Mouse (Mus musculus) liver, embryonic 16.5 days (tissue): Measurements from ENCODE around the gene Ddx24. TPM values are rescaled to one million over a fixed set of nuclear protein-coding genes. Genes with fewer than 3 reads are reported as not detected.

Source experiments
- ATAC-seq: fragments of 200-750 bp; cut with Nextera tagmentation; 2 replicates; pipeline ENCODE4 v1.8.0; 2017; ENCODE audit warnings: low read depth, mild to moderate bottlenecking, moderate number of reproducible peaks, moderate library complexity
- H3K27ac ChIP-seq: fragments of 300-500 bp; sonication (generic); 2 replicates; pipeline ENCODE4 v1.5.1; 2014; ENCODE audit warnings: mild to moderate bottlenecking, low read length
- H3K27me3 ChIP-seq: fragments of 300-500 bp; sonication (generic); 2 replicates; pipeline ENCODE4 v1.6.1; 2014; ENCODE audit warnings: low read depth, low read length, mixed read lengths; ENCODE audit not compliant: control insufficient read depth, insufficient read depth
- H3K36me3 ChIP-seq: fragments of 300-500 bp; sonication (generic); 2 replicates; pipeline ENCODE4 v1.6.1; 2014; ENCODE audit warnings: mild to moderate bottlenecking; ENCODE audit not compliant: control insufficient read depth, insufficient read depth
- H3K4me1 ChIP-seq: fragments of 300-500 bp; sonication (generic); 2 replicates; pipeline ENCODE4 v1.6.1; 2014; ENCODE audit warnings: low read depth, low read length, mixed read lengths; ENCODE audit not compliant: control insufficient read depth
- H3K4me2 ChIP-seq: fragments of 300-500 bp; sonication (generic); 2 replicates; pipeline ENCODE4 v1.6.1; 2014; ENCODE audit warnings: low read depth, low read length, mixed read lengths
- H3K4me3 ChIP-seq: fragments of 300-500 bp; sonication (generic); 2 replicates; pipeline ENCODE4 v1.5.1; 2014; ENCODE audit warnings: low read depth, mild to moderate bottlenecking, low read length
- H3K9ac ChIP-seq: fragments of 300-500 bp; sonication (generic); 2 replicates; pipeline ENCODE4 v1.6.1; 2014; ENCODE audit warnings: low read depth, low read length
- H3K9me3 ChIP-seq: fragments of 300-500 bp; sonication (generic); replicated peaks from 2 replicates; pipeline ENCODE4 v1.6.1; 2016; ENCODE audit warnings: low read length; ENCODE audit not compliant: control insufficient read depth
- WGBS: fragments of 180-500 bp; shearing (Covaris S2); extraction: QIAGEN DNeasy Blood & Tissue Kit; methylation state at CpG from one replicate; pipeline ENCODE4 v1.1.7; 2014; ENCODE audit not compliant: insufficient replicate concordance; 5-methylcytosine and 5-hydroxymethylcytosine counted together
- polyA plus RNA-seq: library from polyadenylated mRNA; unstranded; fragments of >200 nt; fragmentation: Nextera tagmentation; extraction: Ambion mirVana; gene quantifications from 2 replicates; pipeline ENCODE4 v1.2.1, GENCODE M21; 2015

Gene Ddx24
- polyA plus RNA-seq, 1 experiment from 2014 or later = 33.8 TPM

DNA sequence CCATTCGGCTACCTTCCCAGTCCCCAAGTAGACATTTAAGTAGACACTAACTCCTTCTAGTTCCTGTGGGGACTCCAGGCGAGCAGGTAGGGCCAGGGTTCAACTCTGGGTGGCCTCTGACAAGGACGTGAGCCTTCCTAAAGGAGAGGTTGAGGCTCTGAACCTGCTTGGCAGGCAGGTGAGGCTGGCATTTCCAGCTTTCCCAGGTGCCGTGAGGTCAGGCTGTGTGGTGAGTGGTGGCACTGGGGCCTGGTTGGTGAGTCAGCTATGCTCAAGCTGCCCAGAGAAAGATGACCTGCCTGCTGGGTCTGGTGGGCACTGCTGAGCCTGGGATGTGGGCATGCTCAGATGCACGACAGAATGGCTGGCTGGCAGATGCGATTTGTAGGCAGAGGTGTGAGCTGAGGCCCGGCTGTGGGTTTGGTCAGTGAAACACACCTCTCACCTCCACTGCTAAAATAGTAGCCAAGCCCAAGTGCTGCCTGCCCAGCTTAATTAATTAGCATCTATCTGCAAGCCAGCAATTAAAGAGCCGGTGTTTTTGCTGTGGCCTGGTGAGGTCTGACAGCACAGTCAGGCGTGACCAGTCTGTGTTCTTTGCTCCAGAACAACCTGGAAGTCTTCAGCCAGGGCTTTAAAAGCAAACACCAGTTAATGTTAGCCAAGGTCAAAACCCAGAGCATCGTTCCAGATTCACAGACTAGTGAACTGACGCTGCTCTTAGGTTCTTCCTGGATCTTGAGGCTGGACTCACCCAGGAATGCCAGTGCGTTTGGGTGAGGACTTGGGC, 29.9 kb downstream of the Ddx24 start:
- Histone ChIP-seq H3K9ac (peak overlapping the region; percentile 31; the same call in 1 of the 2 replicates), H3K9me3 (no peaks in the 10 kb centered on the region), H3K4me2 (peak overlapping the region; percentile 13; the same call in 1 of the 2 replicates), H3K27me3 (no peaks in the 10 kb centered on the region), H3K4me3 (no peak overlapping the region), H3K4me1 (peaks cover 49% of the 10 kb centered on the region), H3K27ac (peak overlapping the region; percentile 63), H3K36me3 (peaks cover 8% of the 10 kb centered on the region; the same call in 1 of the 2 replicates)
- no peak for ATAC-seq
- WGBS = 76% methylated on average over 12 of the region's 12 CpGs

GRCm38 (mm10) chr12:103393528-103393927, 32.1 kb downstream of the Ddx24 start:
- WGBS = 11% methylated on average over 6 of the region's 6 CpGs
- H3K27me3 ChIP-seq = no peaks in the 10 kb centered on the region
- H3K4me3 ChIP-seq = peak overlapping the region; percentile 47
- H3K9ac ChIP-seq = peak overlapping the region; percentile 63
- no peaks in the 10 kb centered on the region for H3K9me3 ChIP-seq
- peak overlapping the region; percentile 53 for H3K4me2 ChIP-seq
- ATAC-seq = peak; percentile 88
- peaks cover 2% of the 10 kb centered on the region; the same call in 1 of the 2 replicates for H3K36me3 ChIP-seq
- H3K27ac ChIP-seq = peak overlapping the region; percentile 94
- peaks cover 63% of the 10 kb centered on the region for H3K4me1 ChIP-seq

- peaks cover 63% of the 10 kb centered on the region for H3K4me1 ChIP-seq
- H3K36me3 ChIP-seq = peaks cover 2% of the 10 kb centered on the region; the same call in 1 of the 2 replicates
- no peak for ATAC-seq
- WGBS = 84% methylated on average over 7 of the region's 7 CpGs
- peak overlapping the region; percentile 90; the same call in 1 of the 2 replicates for H3K27ac ChIP-seq
- H3K4me2 ChIP-seq = peak overlapping the region; percentile 64
- no peaks in the 10 kb centered on the region for H3K9me3 ChIP-seq
- H3K4me3 ChIP-seq = peak overlapping the region; percentile 98
- no peaks in the 10 kb centered on the region for H3K27me3 ChIP-seq
- peak overlapping the region; percentile 99; the same call in 1 of the 2 replicates for H3K9ac ChIP-seq
Measured at GRCm38 (mm10) chr12:103391098-103391497, 34.5 kb downstream of the Ddx24 start.

DNA sequence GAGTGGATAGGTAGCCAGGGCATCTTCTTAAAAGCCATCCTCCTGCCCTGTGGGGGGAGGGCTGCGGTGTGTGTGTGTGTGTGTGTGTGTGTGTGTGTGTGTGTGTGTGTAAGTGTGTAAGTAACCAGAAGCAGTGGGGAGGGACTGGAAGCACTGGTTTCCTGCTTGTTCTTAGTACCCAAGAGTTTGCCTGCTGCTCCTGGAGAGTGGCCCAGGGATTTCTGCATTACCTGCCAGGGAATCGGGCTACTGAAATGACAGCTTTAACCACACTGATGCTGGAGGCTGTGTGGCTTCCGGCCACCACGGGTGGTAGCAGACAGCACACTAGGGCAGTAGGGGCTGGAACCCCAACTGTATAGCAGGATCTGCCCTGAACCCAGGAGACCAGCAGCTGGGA, 35.6 kb downstream of the Ddx24 start:
- Histone ChIP-seq H3K4me1 (peaks cover 55% of the 10 kb centered on the region), H3K27me3 (no peaks in the 10 kb centered on the region), H3K4me2 (peak overlapping the region; percentile 64), H3K4me3 (peak overlapping the region; percentile 98), H3K27ac (peak overlapping the region; percentile 90), H3K36me3 (peaks cover 2% of the 10 kb centered on the region; the same call in 1 of the 2 replicates), H3K9ac (peak overlapping the region; percentile 99), H3K9me3 (no peaks in the 10 kb centered on the region)
- 56% methylated on average over 4 of the region's 4 CpGs for WGBS
- ATAC-seq = no peak

GRCm38 (mm10) chr12:103389348-103389727, 36.3 kb downstream of the Ddx24 start:
- H3K27ac ChIP-seq = peak overlapping the region; percentile 90
- no peaks in the 10 kb centered on the region for H3K27me3 ChIP-seq
- ATAC-seq = peak; percentile 26
- H3K4me3 ChIP-seq = peak overlapping the region; percentile 98
- 39% methylated on average over 2 of the region's 2 CpGs for WGBS
- H3K4me1 ChIP-seq = peaks cover 51% of the 10 kb centered on the region
- peak overlapping the region; percentile 64 for H3K4me2 ChIP-seq
- H3K9ac ChIP-seq = peak overlapping the region; percentile 99
- H3K36me3 ChIP-seq = peaks cover 2% of the 10 kb centered on the region; the same call in 1 of the 2 replicates
- no peaks in the 10 kb centered on the region for H3K9me3 ChIP-seq

DNA sequence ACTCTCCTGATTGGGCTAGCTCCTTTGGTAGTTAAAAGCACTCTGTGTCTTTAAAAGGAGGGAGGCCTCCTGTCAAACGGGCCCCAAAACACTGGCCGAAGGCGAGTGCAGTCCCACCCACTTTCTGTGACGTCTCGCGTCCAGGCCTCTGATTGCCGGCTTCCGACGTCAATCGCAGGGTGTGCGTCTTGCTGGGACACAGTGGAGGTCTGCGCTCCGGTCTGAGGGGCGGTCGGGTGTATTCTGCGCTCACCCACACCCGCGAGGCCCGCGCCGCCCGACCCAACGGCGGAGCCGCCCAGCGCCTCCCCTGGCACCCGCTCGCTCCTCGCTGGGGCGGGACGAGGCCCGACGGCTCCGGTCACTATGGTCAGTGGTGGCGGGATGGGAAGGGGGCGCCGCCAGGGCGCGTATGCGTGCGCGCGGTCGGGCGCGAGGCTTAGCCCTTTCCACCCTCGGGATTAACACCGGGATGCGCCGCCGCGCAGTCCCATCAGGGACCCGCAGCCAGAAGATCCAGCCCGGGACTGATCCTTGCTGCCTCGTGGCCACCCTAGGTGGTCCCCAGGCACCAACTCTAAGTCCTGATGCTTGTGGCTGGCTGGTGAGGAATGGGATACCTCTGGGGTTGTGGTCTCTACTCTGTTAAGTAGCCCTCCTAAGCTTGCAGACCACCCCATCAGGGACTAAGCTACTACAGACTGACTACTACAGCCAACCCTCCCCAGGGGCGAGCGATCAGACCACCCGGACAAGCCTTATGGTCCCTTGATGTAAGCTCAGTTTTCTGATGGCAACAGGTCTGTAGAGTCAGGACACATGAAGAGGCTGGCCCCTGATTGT, 36.9 kb downstream of the Ddx24 start, which contains the start of gene Otub2:
Otub2 (plus strand) TSS at position 178 of the 843 bp plus-strand sequence.
- Histone ChIP-seq H3K9me3 (no peaks in the 10 kb centered on the region), H3K4me2 (peak within 1 kb of the TSS; percentile 64), H3K4me1 (peaks cover 46% of the 10 kb centered on the region), H3K36me3 (peaks cover 2% of the 10 kb centered on the region; the same call in 1 of the 2 replicates), H3K27me3 (no peaks in the 10 kb centered on the region), H3K9ac (peak within 1 kb of the TSS; percentile 99), H3K27ac (peak within 1 kb of the TSS; percentile 90), H3K4me3 (peak within 1 kb of the TSS; percentile 98)
- WGBS = under 1% methylated on average over 58 of the region's 58 CpGs
- ATAC-seq = peak; percentile 90

GRCm38 (mm10) chr12:103380226-103380625, 45.4 kb downstream of the Ddx24 start:
- 70% methylated on average over 4 of the region's 4 CpGs for WGBS
- no peaks in the 10 kb centered on the region for H3K27me3 ChIP-seq
- no peak overlapping the region for H3K9ac ChIP-seq
- no peaks in the 10 kb centered on the region for H3K4me1 ChIP-seq
- no peak for ATAC-seq
- no peak overlapping the region for H3K27ac ChIP-seq
- H3K4me3 ChIP-seq = no peak overlapping the region
- H3K4me2 ChIP-seq = no peak overlapping the region
- no peaks in the 10 kb centered on the region for H3K9me3 ChIP-seq
- H3K36me3 ChIP-seq = no peaks in the 10 kb centered on the region

GRCm38 (mm10) chr12:103376774-103377173, 48.9 kb downstream of the Ddx24 start:
- H3K9ac ChIP-seq = no peak overlapping the region
- ATAC-seq = no peak
- H3K27me3 ChIP-seq = no peaks in the 10 kb centered on the region
- H3K27ac ChIP-seq = no peak overlapping the region
- H3K4me3 ChIP-seq = no peak overlapping the region
- H3K36me3 ChIP-seq = no peaks in the 10 kb centered on the region
- no peak overlapping the region for H3K4me2 ChIP-seq
- 62% methylated on average over 4 of the region's 4 CpGs for WGBS
- H3K9me3 ChIP-seq = no peaks in the 10 kb centered on the region
- H3K4me1 ChIP-seq = peaks cover 12% of the 10 kb centered on the region
